Mouse (Mus musculus) embryonic fibroblast, embryonic 13.5 days (primary cell): ENCODE measurements around the gene Tmem237.

Experiments
- CTCF ChIP-seq: IDR thresholded peaks from 2 replicates; pipeline ENCODE4 v1.5.1; 2011; ENCODE audit warnings: mild to moderate bottlenecking, control low read depth, low read length, moderate library complexity, borderline replicate concordance; ENCODE audit not compliant: insufficient read depth
- POLR2A ChIP-seq: IDR thresholded peaks from 2 replicates; pipeline ENCODE4 v1.6.1; 2011; ENCODE audit warnings: low read depth, mild to moderate bottlenecking, control low read depth, low read length, moderate library complexity

GRCm38 (mm10) chr1:59110524-59110923, 9.7 kb downstream of the Tmem237 start:
- no peak for TF ChIP-seq CTCF
- TF ChIP-seq POLR2A = no peak
